8 mouse cellular contexts compared by ENCODE assay signal in the genomic region with DNA sequence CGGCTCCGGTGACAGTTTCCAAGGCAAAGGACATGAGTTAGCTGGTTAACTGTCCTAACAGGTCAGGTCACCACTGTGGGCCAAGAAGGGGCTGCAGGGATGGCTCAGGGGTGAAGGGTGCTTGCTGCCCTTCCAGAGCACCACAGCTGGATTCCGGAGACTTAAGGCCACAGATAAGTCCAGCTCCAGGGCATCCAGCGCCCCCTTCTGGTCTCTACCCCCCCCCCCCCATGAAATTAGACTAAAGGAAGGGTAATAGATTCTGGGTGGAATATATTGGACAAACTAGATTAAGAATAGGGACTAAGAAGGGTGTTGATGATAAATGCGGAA. TPM values are rescaled to one million over a fixed set of nuclear protein-coding genes. Genes with fewer than 3 reads are reported as not detected.
A peak's percentile ranks its signal among the peaks of the same experiment; 100 is the strongest.
DNase-seq lines count a peak whose midpoint lies in the region; ATAC-seq and TF ChIP-seq lines count a peak whose summit lies in the region.

No protein-coding gene starts in this region.

- peaks cover 6% of the 10 kb centered on the region for H3K4me1 ChIP-seq in liver, adult 2 months (ENCODE audit: control insufficient read depth, insufficient read depth, low read length)
- H3K4me1 ChIP-seq in embryonic facial prominence, embryonic 14.5 days (ENCODE audit: control insufficient read depth, insufficient read depth, low read length): peaks cover 16% of the 10 kb centered on the region; the same call in 1 of the 2 replicates
- H3K4me1 ChIP-seq in intestine, postnatal 0 days (replicated peaks; ENCODE audit: control insufficient read depth, insufficient read depth, low read length): no peaks in the 10 kb centered on the region
- peaks cover 13% of the 10 kb centered on the region for H3K4me1 ChIP-seq in neural tube, embryonic 13.5 days (replicated peaks)

- H3K36me3 ChIP-seq in liver, adult 2 months (ENCODE audit: control insufficient read depth, insufficient read depth, low read length): no peaks in the 10 kb centered on the region
- no peaks in the 10 kb centered on the region for H3K36me3 ChIP-seq in embryonic facial prominence, embryonic 14.5 days (ENCODE audit: control insufficient read depth, insufficient read depth, low read length)
- no peaks in the 10 kb centered on the region for H3K36me3 ChIP-seq in intestine, postnatal 0 days (ENCODE audit: control insufficient read depth, insufficient read depth)
- no peaks in the 10 kb centered on the region for H3K36me3 ChIP-seq in neural tube, embryonic 13.5 days

- ATAC-seq in embryonic facial prominence, embryonic 14.5 days (ENCODE audit: low read depth): no peak
- ATAC-seq in intestine, postnatal 0 days: no peak; the same call in 1 of the 2 replicates
- ATAC-seq in neural tube, embryonic 13.5 days (ENCODE audit: low read depth): no peak

- no peak overlapping the region for H3K27ac ChIP-seq in liver, adult 2 months (replicated peaks; ENCODE audit: insufficient read depth, low read depth, low read length)
- peak overlapping the region; percentile 88 for H3K27ac ChIP-seq in embryonic facial prominence, embryonic 14.5 days (replicated peaks; ENCODE audit: low read depth, low read length)
- H3K27ac ChIP-seq in intestine, postnatal 0 days (ENCODE audit: low read depth, low read length): no peak overlapping the region
- peak overlapping the region; percentile 92; the same call in 1 of the 2 replicates for H3K27ac ChIP-seq in neural tube, embryonic 13.5 days (replicated peaks)

- H3K4me3 ChIP-seq in liver, adult 2 months (ENCODE audit: insufficient read depth, low read depth, low read length): peak overlapping the region; percentile 84
- H3K4me3 ChIP-seq in embryonic facial prominence, embryonic 14.5 days (ENCODE audit: low read depth, low read length): peak overlapping the region; percentile 94
- H3K4me3 ChIP-seq in intestine, postnatal 0 days (ENCODE audit: low read depth, low read length): peak overlapping the region; percentile 92
- peak overlapping the region; percentile 86 for H3K4me3 ChIP-seq in neural tube, embryonic 13.5 days

- no peak for TF ChIP-seq POLR2A in liver, adult 2 months (IDR thresholded peaks at IDR 0.05; ENCODE audit: extremely low read depth, insufficient read depth, low read length)

- no peak overlapping the region for H3K9ac ChIP-seq in liver, adult 2 months (ENCODE audit: low read depth, low read length)
- no peak overlapping the region for H3K9ac ChIP-seq in embryonic facial prominence, embryonic 14.5 days (ENCODE audit: low read depth, low read length)
- no peak overlapping the region for H3K9ac ChIP-seq in intestine, postnatal 0 days (ENCODE audit: low read depth, low read length)
- no peak overlapping the region for H3K9ac ChIP-seq in neural tube, embryonic 13.5 days

- WGBS in liver, adult 2 months: 33% methylated on average over 5 of the region's 5 CpGs
- 35% methylated on average over 5 of the region's 5 CpGs for WGBS in embryonic facial prominence, embryonic 14.5 days
- WGBS in intestine, postnatal 0 days: 37% methylated on average over 5 of the region's 5 CpGs
- 32% methylated on average over 5 of the region's 5 CpGs for WGBS in neural tube, embryonic 13.5 days

- no peaks in the 10 kb centered on the region for H3K27me3 ChIP-seq in liver, adult 2 months (ENCODE audit: control insufficient read depth, insufficient read depth, low read length)
- no peaks in the 10 kb centered on the region for H3K27me3 ChIP-seq in embryonic facial prominence, embryonic 14.5 days (replicated peaks; ENCODE audit: control insufficient read depth, insufficient read depth, low read length)
- no peaks in the 10 kb centered on the region for H3K27me3 ChIP-seq in intestine, postnatal 0 days (replicated peaks; ENCODE audit: control insufficient read depth, insufficient read depth, low read length)
- H3K27me3 ChIP-seq in neural tube, embryonic 13.5 days: no peaks in the 10 kb centered on the region

- peak overlapping the region; percentile 85 for H3K4me2 ChIP-seq in embryonic facial prominence, embryonic 14.5 days (ENCODE audit: low read depth, low read length)
- H3K4me2 ChIP-seq in intestine, postnatal 0 days (replicated peaks; ENCODE audit: low read depth): peak overlapping the region; percentile 97; the same call in 1 of the 2 replicates
- H3K4me2 ChIP-seq in neural tube, embryonic 13.5 days: peak overlapping the region; percentile 71

- 0 out of 2 replicates have a peak, but pooled peaks cover 5% of the 10 kb centered on the region for H3K79me2 ChIP-seq in liver, adult 2 months (ENCODE audit: control insufficient read depth, insufficient read depth, low read length)

- no peak for DNase-seq in liver, adult 2 months (ENCODE audit: extremely low read depth, low read depth, low spot score)
- no peak for DNase-seq in liver
- DNase-seq in embryonic facial prominence, embryonic 14.5 days (ENCODE audit: low spot score): no peak
- DNase-seq in spleen, postnatal 14 days (ENCODE audit: low spot score in 2 of 2): no peak
- no peak for DNase-seq in frontal cortex, postnatal 10 days (ENCODE audit: low spot score in 2 of 2)
- no peak for DNase-seq in spleen, postnatal 10 days (ENCODE audit: low spot score in 2 of 2)

- TF ChIP-seq CTCF in liver, adult 2 months (IDR thresholded peaks at IDR 0.05; ENCODE audit: low read depth, low read length): no peak; the same call in 1 of the 2 replicates
- peak; percentile 26; the same call in 1 of the 2 replicates for TF ChIP-seq CTCF in intestine, postnatal 0 days (IDR thresholded peaks at IDR 0.05; ENCODE audit: low read depth)

- H3K9me3 ChIP-seq in embryonic facial prominence, embryonic 14.5 days (ENCODE audit: control insufficient read depth, low read length): no peaks in the 10 kb centered on the region
- no peaks in the 10 kb centered on the region for H3K9me3 ChIP-seq in intestine, postnatal 0 days (ENCODE audit: control insufficient read depth)
- no peaks in the 10 kb centered on the region for H3K9me3 ChIP-seq in neural tube, embryonic 13.5 days

RNA-seq across cellular contexts. Expression of gene Micu2, which starts 0.3 kb away (rescaled TPM):
- 35.9 and 43.6 TPM in 2 replicates for total RNA-seq in liver, adult 2 months (2014; rRNA removed)
- 10.2 and 11.0 TPM in 2 replicates for polyA plus RNA-seq in liver, adult 2 months (2012; rRNA removed)
- polyA plus RNA-seq in embryonic facial prominence, embryonic 14.5 days (2014; fragmentation: Nextera tagmentation; extraction: Ambion mirVana): 63.1 and 67.7 TPM in 2 replicates
- polyA plus RNA-seq in intestine, postnatal 0 days (2015; fragmentation: Nextera tagmentation; extraction: Ambion mirVana): 66.5 and 70.0 TPM in 2 replicates
- 67.0 and 71.3 TPM in 2 replicates for polyA plus RNA-seq in neural tube, embryonic 13.5 days (2015; fragmentation: Nextera tagmentation; extraction: Ambion mirVana)

Comparison
In these comparisons a context has a peak if more than half of its experiments do, and no peak if none do; other contexts are left out.
1. H3K27ac ChIP-seq: peak in embryonic facial prominence, embryonic 14.5 days (single experiment) and neural tube, embryonic 13.5 days (single experiment); none in liver, adult 2 months (single experiment) and intestine, postnatal 0 days (single experiment).
2. Peak in every context shown above with its lines, with median percentiles within 50 percentile points of each other: H3K4me3 ChIP-seq and H3K4me2 ChIP-seq.